Mouse (Mus musculus): Measurements from ENCODE around the gene Pcbp3. TPM values are rescaled to one million over a fixed set of nuclear protein-coding genes. Genes with fewer than 3 reads are reported as not detected.

Pcbp3 gene
- polyA plus RNA-seq, 1 experiment from 2014 or later = 11.8 TPM

GRCm38 (mm10) chr10:76882644-76883441 lies 78.8 kb downstream of the Pcbp3 start:
- H3K27me3 ChIP-seq (replicated peaks) = no peaks in the 10 kb centered on the region
- no peak overlapping the region for H3K9ac ChIP-seq
- H3K4me1 ChIP-seq = peaks cover 7% of the 10 kb centered on the region
- no peaks in the 10 kb centered on the region for H3K36me3 ChIP-seq
- H3K4me3 ChIP-seq = no peak overlapping the region
- H3K27ac ChIP-seq (replicated peaks) = no peak overlapping the region
- ATAC-seq (ENCODE audit: extremely low read depth, insufficient number of reproducible peaks, low FRiP score, low TSS enrichment) = no peak
- no peaks in the 10 kb centered on the region for H3K9me3 ChIP-seq
- no peak overlapping the region for H3K4me2 ChIP-seq
- 70% methylated on average over 17 of the region's 17 CpGs for WGBS

DNA sequence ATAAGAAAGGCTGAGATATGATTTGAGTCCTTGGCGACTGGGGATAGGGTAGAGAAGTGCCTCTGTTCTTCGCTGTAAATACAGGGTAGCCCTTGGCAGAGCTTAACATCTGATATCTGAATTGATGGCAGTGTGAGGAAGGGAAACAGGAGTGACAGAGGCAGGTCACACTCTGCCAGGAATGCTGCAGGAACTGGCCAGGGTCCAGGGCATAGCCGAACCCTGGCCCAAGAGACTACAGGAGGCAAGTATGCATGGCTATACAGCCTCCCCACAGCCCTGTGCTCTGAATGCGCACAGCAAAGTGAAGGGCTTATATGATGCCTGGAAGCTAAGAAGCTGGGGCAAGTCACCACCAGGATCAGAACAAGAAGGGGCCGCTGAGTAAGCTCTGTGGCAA lies 79.8 kb downstream of the Pcbp3 start:
- Histone ChIP-seq H3K36me3 (no peaks in the 10 kb centered on the region), H3K9me3 (no peaks in the 10 kb centered on the region), H3K27me3 (replicated peaks) (no peaks in the 10 kb centered on the region), H3K4me1 (peaks cover 7% of the 10 kb centered on the region), H3K4me2 (no peak overlapping the region), H3K4me3 (no peak overlapping the region), H3K27ac (replicated peaks) (no peak overlapping the region), H3K9ac (no peak overlapping the region)
- no peak for ATAC-seq (ENCODE audit: extremely low read depth, insufficient number of reproducible peaks, low FRiP score, low TSS enrichment)
- 38% methylated on average over 5 of the region's 5 CpGs for WGBS

DNA sequence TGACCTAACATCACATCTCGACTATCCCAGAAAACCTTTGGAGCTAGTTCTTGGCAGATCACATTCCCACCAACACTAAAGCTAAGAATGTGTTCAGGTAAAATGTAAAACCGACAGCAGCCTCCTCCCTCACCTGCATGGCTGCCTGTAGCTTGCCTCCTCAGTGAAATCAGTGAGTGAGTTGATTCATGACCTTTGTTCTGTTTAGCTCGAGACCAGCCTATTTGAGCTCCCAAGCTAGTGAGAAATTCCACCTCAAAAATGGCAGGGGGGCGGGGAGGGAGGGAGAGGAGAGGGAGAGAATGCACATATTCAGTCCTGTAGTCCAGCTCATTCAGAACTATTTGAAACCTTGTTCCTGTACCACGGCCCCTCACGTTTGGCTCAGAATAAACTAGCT lies 86.4 kb downstream of the Pcbp3 start:
- no peak overlapping the region for H3K4me3 ChIP-seq
- no peaks in the 10 kb centered on the region for H3K9me3 ChIP-seq
- H3K36me3 ChIP-seq = no peaks in the 10 kb centered on the region
- H3K4me2 ChIP-seq = no peak overlapping the region
- H3K9ac ChIP-seq = no peak overlapping the region
- ATAC-seq (ENCODE audit: extremely low read depth, insufficient number of reproducible peaks, low FRiP score, low TSS enrichment) = no peak
- no peak overlapping the region for H3K27ac ChIP-seq (replicated peaks)
- peaks cover 21% of the 10 kb centered on the region for H3K4me1 ChIP-seq
- WGBS = 66% methylated on average over 6 of the region's 6 CpGs
- H3K27me3 ChIP-seq (replicated peaks) = no peaks in the 10 kb centered on the region

DNA sequence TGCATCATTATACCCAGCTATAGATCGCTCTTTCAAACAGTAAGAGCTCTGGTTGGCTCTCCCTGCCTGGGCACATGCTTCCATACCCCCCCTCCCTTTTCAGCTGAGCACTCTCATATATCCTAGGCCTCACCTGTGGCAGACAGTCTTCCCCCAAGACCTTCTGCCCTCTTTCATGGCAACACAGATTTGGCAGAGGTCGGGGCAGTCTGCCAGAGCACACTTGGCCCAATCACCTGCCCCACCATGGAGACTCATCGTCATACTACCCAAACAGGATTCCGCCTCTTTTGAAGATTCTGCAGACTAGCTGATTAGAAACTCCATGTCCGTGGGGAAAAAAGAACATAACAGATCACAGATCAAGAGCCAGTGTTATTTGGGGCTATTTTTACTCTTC lies 86.8 kb downstream of the Pcbp3 start:
- H3K4me1 ChIP-seq = peaks cover 21% of the 10 kb centered on the region
- no peak for ATAC-seq (ENCODE audit: extremely low read depth, insufficient number of reproducible peaks, low FRiP score, low TSS enrichment)

DNA sequence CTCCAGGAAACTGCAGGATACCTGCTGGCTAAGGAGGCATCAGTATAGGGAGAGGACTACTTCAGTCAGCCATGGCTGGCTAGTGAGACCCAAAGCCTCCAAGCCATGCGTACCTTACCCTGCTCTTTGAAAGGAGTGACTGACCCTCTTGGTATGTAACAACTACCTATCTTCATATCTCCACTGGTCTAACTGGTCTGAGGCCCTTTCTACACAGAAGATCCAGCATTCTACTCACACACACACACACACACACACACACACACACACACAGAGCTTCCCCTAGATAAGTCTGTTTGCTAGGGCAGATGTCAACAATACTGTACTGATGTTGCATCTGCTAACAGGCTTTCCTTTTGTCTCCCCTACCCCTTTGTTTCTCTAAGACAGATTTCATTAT lies 87.3 kb downstream of the Pcbp3 start:
- H3K4me2 ChIP-seq = no peak overlapping the region
- no peak overlapping the region for H3K9ac ChIP-seq
- H3K4me1 ChIP-seq = peaks cover 21% of the 10 kb centered on the region
- no peak for ATAC-seq (ENCODE audit: extremely low read depth, insufficient number of reproducible peaks, low FRiP score, low TSS enrichment)
- 100% methylated on average over 1 of the region's 1 CpGs for WGBS
- no peaks in the 10 kb centered on the region for H3K27me3 ChIP-seq (replicated peaks)
- no peaks in the 10 kb centered on the region for H3K36me3 ChIP-seq
- no peak overlapping the region for H3K4me3 ChIP-seq
- no peak overlapping the region for H3K27ac ChIP-seq (replicated peaks)
- no peaks in the 10 kb centered on the region for H3K9me3 ChIP-seq

More for the DNA sequence above, 86.8 kb downstream of the Pcbp3 start:
- Histone ChIP-seq H3K36me3 (no peaks in the 10 kb centered on the region), H3K4me3 (no peak overlapping the region), H3K4me2 (no peak overlapping the region), H3K27me3 (replicated peaks) (no peaks in the 10 kb centered on the region), H3K27ac (replicated peaks) (no peak overlapping the region), H3K9ac (no peak overlapping the region), H3K9me3 (no peaks in the 10 kb centered on the region)
- 77% methylated on average over 5 of the region's 5 CpGs for WGBS

GRCm38 (mm10) chr10:76873948-76874347 lies 87.7 kb downstream of the Pcbp3 start:
- Histone ChIP-seq H3K36me3 (no peaks in the 10 kb centered on the region), H3K9ac (no peak overlapping the region), H3K4me2 (no peak overlapping the region), H3K27ac (replicated peaks) (no peak overlapping the region), H3K4me1 (peaks cover 21% of the 10 kb centered on the region), H3K27me3 (replicated peaks) (no peaks in the 10 kb centered on the region), H3K4me3 (no peak overlapping the region), H3K9me3 (no peaks in the 10 kb centered on the region)
- 61% methylated on average over 10 of the region's 10 CpGs for WGBS
- ATAC-seq (ENCODE audit: extremely low read depth, insufficient number of reproducible peaks, low FRiP score, low TSS enrichment) = no peak

- ATAC-seq (ENCODE audit: extremely low read depth, insufficient number of reproducible peaks, low FRiP score, low TSS enrichment) = no peak
- H3K4me1 ChIP-seq = peaks cover 21% of the 10 kb centered on the region
- H3K4me3 ChIP-seq = no peak overlapping the region
- no peaks in the 10 kb centered on the region for H3K27me3 ChIP-seq (replicated peaks)
- H3K9ac ChIP-seq = no peak overlapping the region
- no peak overlapping the region for H3K27ac ChIP-seq (replicated peaks)
- H3K36me3 ChIP-seq = no peaks in the 10 kb centered on the region
- 62% methylated on average over 8 of the region's 8 CpGs for WGBS
- H3K9me3 ChIP-seq = no peaks in the 10 kb centered on the region
- H3K4me2 ChIP-seq = no peak overlapping the region
Measured at GRCm38 (mm10) chr10:76872736-76873135, 89.0 kb downstream of the Pcbp3 start.

GRCm38 (mm10) chr10:76865936-76866335 lies 95.8 kb downstream of the Pcbp3 start:
- Histone ChIP-seq H3K36me3 (no peaks in the 10 kb centered on the region), H3K27me3 (replicated peaks) (no peaks in the 10 kb centered on the region), H3K9ac (no peak overlapping the region), H3K4me3 (no peak overlapping the region), H3K4me1 (no peaks in the 10 kb centered on the region), H3K4me2 (no peak overlapping the region), H3K27ac (replicated peaks) (no peak overlapping the region), H3K9me3 (no peaks in the 10 kb centered on the region)
- no peak for ATAC-seq (ENCODE audit: extremely low read depth, insufficient number of reproducible peaks, low FRiP score, low TSS enrichment)

- no peak overlapping the region for H3K9ac ChIP-seq
- no peak overlapping the region for H3K4me3 ChIP-seq
- H3K27ac ChIP-seq (replicated peaks) = no peak overlapping the region
- no peaks in the 10 kb centered on the region for H3K9me3 ChIP-seq
- no peaks in the 10 kb centered on the region for H3K36me3 ChIP-seq
- WGBS = 64% methylated on average over 3 of the region's 3 CpGs
- H3K27me3 ChIP-seq (replicated peaks) = no peaks in the 10 kb centered on the region
- H3K4me2 ChIP-seq = no peak overlapping the region
- no peaks in the 10 kb centered on the region for H3K4me1 ChIP-seq
- ATAC-seq (ENCODE audit: extremely low read depth, insufficient number of reproducible peaks, low FRiP score, low TSS enrichment) = no peak
Measured at GRCm38 (mm10) chr10:76860998-76861397, 100.7 kb downstream of the Pcbp3 start.

DNA sequence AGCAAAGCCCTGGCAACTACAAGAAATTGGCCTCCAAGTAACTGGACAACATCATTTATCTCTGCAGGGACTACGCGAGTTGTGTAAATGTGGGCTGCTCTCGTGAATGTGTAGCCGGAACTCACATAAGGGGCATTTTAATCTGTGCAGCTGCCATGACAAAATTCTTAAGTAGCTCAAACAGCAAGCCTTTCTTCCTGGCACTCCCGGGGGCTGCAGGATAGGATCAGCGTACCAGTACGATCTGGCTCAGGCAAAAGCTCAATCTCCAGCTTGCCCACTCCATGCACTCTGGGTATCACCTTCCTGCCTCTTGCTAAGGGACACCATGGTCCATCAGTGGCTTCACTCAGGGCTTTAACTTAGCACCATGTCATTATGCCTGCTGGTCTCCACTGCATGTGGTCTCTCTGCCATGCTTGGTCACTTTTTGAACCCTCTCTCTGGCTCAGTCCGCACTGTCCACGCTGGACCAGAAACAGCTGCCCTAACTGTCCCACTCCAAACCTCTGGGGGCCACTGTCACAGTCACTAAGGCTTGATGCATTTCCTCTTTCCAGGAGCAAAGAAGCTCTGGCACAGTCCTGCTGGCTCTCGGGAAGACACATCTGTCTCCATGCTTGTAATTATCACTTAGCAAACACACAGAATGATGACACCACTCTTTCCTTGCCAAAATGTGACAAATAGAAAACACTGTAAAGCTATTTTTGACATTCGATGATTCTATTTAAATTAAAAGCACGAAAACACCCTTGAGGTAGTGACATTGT lies 102.1 kb downstream of the Pcbp3 start:
- H3K4me2 ChIP-seq = no peak overlapping the region
- H3K9ac ChIP-seq = no peak overlapping the region
- H3K27me3 ChIP-seq (replicated peaks) = no peaks in the 10 kb centered on the region
- no peaks in the 10 kb centered on the region for H3K4me1 ChIP-seq
- no peak overlapping the region for H3K27ac ChIP-seq (replicated peaks)
- ATAC-seq (ENCODE audit: extremely low read depth, insufficient number of reproducible peaks, low FRiP score, low TSS enrichment) = no peak
- H3K36me3 ChIP-seq = no peaks in the 10 kb centered on the region
- WGBS = 71% methylated on average over 12 of the region's 12 CpGs
- no peak overlapping the region for H3K4me3 ChIP-seq
- no peaks in the 10 kb centered on the region for H3K9me3 ChIP-seq

GRCm38 (mm10) chr10:76857879-76858278 lies 103.8 kb downstream of the Pcbp3 start:
- WGBS = 74% methylated on average over 2 of the region's 2 CpGs
- H3K4me2 ChIP-seq = no peak overlapping the region
- no peak overlapping the region for H3K27ac ChIP-seq (replicated peaks)
- H3K27me3 ChIP-seq (replicated peaks) = no peaks in the 10 kb centered on the region
- no peaks in the 10 kb centered on the region for H3K4me1 ChIP-seq
- no peak overlapping the region for H3K9ac ChIP-seq
- no peak for ATAC-seq (ENCODE audit: extremely low read depth, insufficient number of reproducible peaks, low FRiP score, low TSS enrichment)
- H3K4me3 ChIP-seq = no peak overlapping the region
- no peaks in the 10 kb centered on the region for H3K9me3 ChIP-seq
- H3K36me3 ChIP-seq = no peaks in the 10 kb centered on the region

GRCm38 (mm10) chr10:76846480-76846879 lies 115.2 kb downstream of the Pcbp3 start:
- Histone ChIP-seq H3K27me3 (replicated peaks) (no peaks in the 10 kb centered on the region), H3K36me3 (no peaks in the 10 kb centered on the region), H3K4me2 (no peak overlapping the region), H3K27ac (replicated peaks) (no peak overlapping the region), H3K9ac (no peak overlapping the region), H3K9me3 (no peaks in the 10 kb centered on the region), H3K4me1 (peaks cover 7% of the 10 kb centered on the region; the same call in 1 of the 2 replicates), H3K4me3 (no peak overlapping the region)
- 79% methylated on average over 5 of the region's 5 CpGs for WGBS
- no peak for ATAC-seq (ENCODE audit: extremely low read depth, insufficient number of reproducible peaks, low FRiP score, low TSS enrichment)
